12 mouse cellular contexts compared by ENCODE assay signal in genomic region chr11:68398891-68399547, GRCm38 (mm10). TPM values are rescaled to one million over a fixed set of nuclear protein-coding genes. Genes with fewer than 3 reads are reported as not detected.
A peak's percentile ranks its signal among the peaks of the same experiment; 100 is the strongest.
DNase-seq lines count a peak whose midpoint lies in the region; ATAC-seq lines count a peak whose summit lies in the region.
"Had no signal": no experiment of that assay in that cellular context is flagged by ENCODE, and none has a peak within 500 bp of the region (broad histone marks: within the 10 kb centered on the region; RNA-seq: fewer than 3 reads in every experiment).

No protein-coding gene starts in this region.

- H3K4me2 ChIP-seq in kidney, embryonic 15.5 days: peak overlapping the region; percentile 98
- H3K4me2 ChIP-seq in intestine, embryonic 16.5 days (ENCODE audit: low read depth, low read length): peak overlapping the region; percentile 99
- H3K4me2 ChIP-seq in neural tube, embryonic 13.5 days: peak overlapping the region; percentile 89

- no peak overlapping the region for H3K9ac ChIP-seq in kidney, embryonic 15.5 days
- peak overlapping the region; percentile 64; the same call in 1 of the 2 replicates for H3K9ac ChIP-seq in intestine, embryonic 16.5 days (ENCODE audit: low read depth, low read length)
- H3K9ac ChIP-seq in neural tube, embryonic 13.5 days: peak overlapping the region; percentile 74

- peaks cover 23% of the 10 kb centered on the region for H3K4me1 ChIP-seq in kidney, embryonic 15.5 days
- H3K4me1 ChIP-seq in forebrain, embryonic 10.5 days: peaks cover 46% of the 10 kb centered on the region
- peaks cover 10% of the 10 kb centered on the region; the same call in 1 of the 2 replicates for H3K4me1 ChIP-seq in intestine, embryonic 16.5 days (ENCODE audit: control insufficient read depth, insufficient read depth, low read length)
- peaks cover 27% of the 10 kb centered on the region for H3K4me1 ChIP-seq in neural tube, embryonic 13.5 days (replicated peaks)

- H3K27ac ChIP-seq in kidney, embryonic 15.5 days: no peak overlapping the region
- H3K27ac ChIP-seq in forebrain, embryonic 10.5 days: peak overlapping the region; percentile 89
- H3K27ac ChIP-seq in intestine, embryonic 16.5 days (ENCODE audit: low read length): no peak overlapping the region
- H3K27ac ChIP-seq in neural tube, embryonic 13.5 days (replicated peaks): peak overlapping the region; percentile 72

- H3K9me3 ChIP-seq in kidney, embryonic 15.5 days (replicated peaks): no peaks in the 10 kb centered on the region
- peaks cover 3% of the 10 kb centered on the region; the same call in 1 of the 2 replicates for H3K9me3 ChIP-seq in forebrain, embryonic 10.5 days
- no peaks in the 10 kb centered on the region for H3K9me3 ChIP-seq in intestine, embryonic 16.5 days (ENCODE audit: control insufficient read depth, low read length)
- no peaks in the 10 kb centered on the region for H3K9me3 ChIP-seq in neural tube, embryonic 13.5 days

- no peak for ATAC-seq in kidney, embryonic 15.5 days (replicated peaks; ENCODE audit: low FRiP score)
- no peak for ATAC-seq in intestine, embryonic 16.5 days
- no peak for ATAC-seq in neural tube, embryonic 13.5 days (ENCODE audit: low read depth)
- no peak for ATAC-seq in megakaryocyte progenitor cell, adult 5-6 weeks (replicated peaks; ENCODE audit: poor library complexity)
- no peak for ATAC-seq in frontal cortex, adult (ENCODE audit: low TSS enrichment)

- no peak for DNase-seq in kidney, postnatal 14 days
- no peak for DNase-seq in forebrain, embryonic 10.5 days (ENCODE audit: extremely low spot score, low spot score)
- no peak for DNase-seq in spleen, postnatal 10 days (ENCODE audit: low spot score in 2 of 2)
- DNase-seq: gastrocnemius, postnatal 25 days; lung, adult 2 months; spleen, adult 18-20 months had no signal

- no peaks in the 10 kb centered on the region for H3K36me3 ChIP-seq in kidney, embryonic 15.5 days
- no peaks in the 10 kb centered on the region for H3K36me3 ChIP-seq in forebrain, embryonic 10.5 days (replicated peaks)
- H3K36me3 ChIP-seq in intestine, embryonic 16.5 days (ENCODE audit: control insufficient read depth, insufficient read depth, low read length): no peaks in the 10 kb centered on the region
- H3K36me3 ChIP-seq in neural tube, embryonic 13.5 days: no peaks in the 10 kb centered on the region

- peaks cover 97% of the 10 kb centered on the region for H3K27me3 ChIP-seq in kidney, embryonic 15.5 days
- peaks cover 100% of the 10 kb centered on the region for H3K27me3 ChIP-seq in forebrain, embryonic 10.5 days (ENCODE audit: poor library complexity, severe bottlenecking)
- H3K27me3 ChIP-seq in intestine, embryonic 16.5 days (replicated peaks; ENCODE audit: control insufficient read depth, insufficient read depth, low read length): peaks cover 48% of the 10 kb centered on the region
- peaks cover 89% of the 10 kb centered on the region for H3K27me3 ChIP-seq in neural tube, embryonic 13.5 days

- WGBS in kidney, embryonic 15.5 days: 18% methylated on average over 24 of the region's 24 CpGs
- 2% methylated on average over 24 of the region's 24 CpGs for WGBS in forebrain, embryonic 10.5 days
- 26% methylated on average over 24 of the region's 24 CpGs for WGBS in intestine, embryonic 16.5 days
- 9% methylated on average over 24 of the region's 24 CpGs for WGBS in neural tube, embryonic 13.5 days

- H3K4me3 ChIP-seq in kidney, embryonic 15.5 days (replicated peaks): peak overlapping the region; percentile 56
- H3K4me3 ChIP-seq in forebrain, embryonic 10.5 days: peak overlapping the region; percentile 61
- peak overlapping the region; percentile 59 for H3K4me3 ChIP-seq in intestine, embryonic 16.5 days (ENCODE audit: low read length)
- peak overlapping the region; percentile 52 for H3K4me3 ChIP-seq in neural tube, embryonic 13.5 days

RNA-seq across cellular contexts. Expression of gene Ntn1, which starts 1.6 kb away (rescaled TPM):
- 16.5 and 16.9 TPM in 2 replicates for polyA plus RNA-seq in kidney, embryonic 15.5 days (2015; fragmentation: Nextera tagmentation; extraction: Ambion mirVana)
- 6.2 and 6.5 TPM in 2 replicates for polyA plus RNA-seq in forebrain, embryonic 10.5 days (2016; fragmentation: Nextera tagmentation; extraction: Ambion mirVana)
- polyA plus RNA-seq in intestine, embryonic 16.5 days (2015; fragmentation: Nextera tagmentation; extraction: Ambion mirVana): 5.6 and 6.2 TPM in 2 replicates
- 31.3 and 35.3 TPM in 2 replicates for polyA plus RNA-seq in neural tube, embryonic 13.5 days (2015; fragmentation: Nextera tagmentation; extraction: Ambion mirVana)
- not detected in 2 replicates for total RNA-seq in megakaryocyte progenitor cell, adult 5-6 weeks (2015)
- not detected in 2 replicates for total RNA-seq in megakaryocyte progenitor cell, adult 5-6 weeks (2017)
- total RNA-seq: MEL had no signal

RNA-seq across cellular contexts. Expression of gene Pik3r5, which starts 32.9 kb away (rescaled TPM):
- polyA plus RNA-seq in kidney, embryonic 15.5 days (2015; fragmentation: Nextera tagmentation; extraction: Ambion mirVana): 0.57 and 0.68 TPM in 2 replicates
- 0.83 and 0.86 TPM in 2 replicates for polyA plus RNA-seq in forebrain, embryonic 10.5 days (2016; fragmentation: Nextera tagmentation; extraction: Ambion mirVana)
- polyA plus RNA-seq in intestine, embryonic 16.5 days (2015; fragmentation: Nextera tagmentation; extraction: Ambion mirVana): 0.54 and 0.65 TPM in 2 replicates
- polyA plus RNA-seq in neural tube, embryonic 13.5 days (2015; fragmentation: Nextera tagmentation; extraction: Ambion mirVana): 1.3 and 1.6 TPM in 2 replicates
- 10.5 and 12.8 TPM in 2 replicates for total RNA-seq in megakaryocyte progenitor cell, adult 5-6 weeks (2015)
- 6.2 and 7.0 TPM in 2 replicates for total RNA-seq in megakaryocyte progenitor cell, adult 5-6 weeks (2017)

Comparison
In these comparisons a context has a peak if more than half of its experiments do, and no peak if none do; other contexts are left out.
1. H3K27ac ChIP-seq: peak in forebrain, embryonic 10.5 days (single experiment) and neural tube, embryonic 13.5 days (single experiment); none in kidney, embryonic 15.5 days (single experiment) and intestine, embryonic 16.5 days (single experiment).
2. Peak in every context shown above with its lines, with median percentiles within 50 percentile points of each other: H3K4me2 ChIP-seq and H3K4me3 ChIP-seq.